Mouse (Mus musculus) adrenal gland (tissue): ENCODE results near the gene Pan2.
"Not testable (repeated sequence)": the region's sequence is repeated elsewhere in the genome, so short reads cannot be mapped to it uniquely, and the experiment has no call there.

Experiments used
- intact Hi-C: fragments of 180-260 bp; cut with DNase I; formaldehyde crosslinking; loops from one replicate; pipeline ENCODE4 v1.15.1; 2025

The Pan2 gene

GRCm38 (mm10) chr10:128282886-128283450, 20.2 kb upstream of the Pan2 start:
- intact Hi-C loops: loop anchor here (5.0 kb wide), 1 partner anchor 61 kb away; no protein-coding TSS in a partner anchor

GRCm38 (mm10) chr10:128283604-128284579, 19.2 kb upstream of the Pan2 start:
- intact Hi-C loops: loop anchor here (5.0 kb wide), 1 partner anchor 62 kb away; no protein-coding TSS in a partner anchor

- intact Hi-C loops: not testable (repeated sequence)
These were observed 12.5 kb upstream of the Pan2 start for GRCm38 (mm10) chr10:128290594-128290993.

GRCm38 (mm10) chr10:128296370-128297090, 6.6 kb upstream of the Pan2 start:
- intact Hi-C loops: no loop called here

- intact Hi-C loops: no loop called here
These were observed 5.9 kb upstream of the Pan2 start for GRCm38 (mm10) chr10:128297221-128297620.

- intact Hi-C loops: no loop called here
These were observed 5.5 kb upstream of the Pan2 start for GRCm38 (mm10) chr10:128297622-128298021.

- intact Hi-C loops: no loop called here
These were observed 4.9 kb upstream of the Pan2 start for GRCm38 (mm10) chr10:128298243-128298642.

- intact Hi-C loops: no loop called here
These were observed 4.4 kb upstream of the Pan2 start, which contains the start of gene Il23a for GRCm38 (mm10) chr10:128298702-128299171. Il23a (minus strand) TSS chr10:128298752.

- intact Hi-C loops: no loop called here
These were observed 778 bp upstream of the Pan2 start for GRCm38 (mm10) chr10:128302357-128302756.

GRCm38 (mm10) chr10:128302785-128303125, 380 bp upstream of the Pan2 start:
- intact Hi-C loops: no loop called here

GRCm38 (mm10) chr10:128309654-128310053, 6.5 kb downstream of the Pan2 start:
- intact Hi-C loops: no loop called here

GRCm38 (mm10) chr10:128310177-128310576, 7.0 kb downstream of the Pan2 start:
- intact Hi-C loops: no loop called here

GRCm38 (mm10) chr10:128310902-128311301, 7.8 kb downstream of the Pan2 start:
- intact Hi-C loops: no loop called here

GRCm38 (mm10) chr10:128315578-128315977, 12.4 kb downstream of the Pan2 start:
- intact Hi-C loops: no loop called here

- intact Hi-C loops: no loop called here
These were observed 18.5 kb downstream of the Pan2 start for GRCm38 (mm10) chr10:128321641-128322040.

- intact Hi-C loops: no loop called here
These were observed 19.3 kb downstream of the Pan2 start, which contains the start of gene Cnpy2 for GRCm38 (mm10) chr10:128322141-128323108. Cnpy2 (plus strand) TSS chr10:128322459.

- intact Hi-C loops: no loop called here
These were observed 20.4 kb downstream of the Pan2 start for GRCm38 (mm10) chr10:128323516-128323915.

GRCm38 (mm10) chr10:128326825-128327224, 23.7 kb downstream of the Pan2 start:
- intact Hi-C loops: no loop called here

GRCm38 (mm10) chr10:128327610-128328009, 24.5 kb downstream of the Pan2 start:
- intact Hi-C loops: no loop called here
